Mouse (Mus musculus) ZHBTc4 (cell line): ENCODE results near the gene Entpd8.

Experiments used
- DNase-seq: peaks from one replicate; pipeline ENCODE4 v3.0.0-alpha.2; 2011; ENCODE audit warnings: low read depth, low spot score

Gene Entpd8

DNA sequence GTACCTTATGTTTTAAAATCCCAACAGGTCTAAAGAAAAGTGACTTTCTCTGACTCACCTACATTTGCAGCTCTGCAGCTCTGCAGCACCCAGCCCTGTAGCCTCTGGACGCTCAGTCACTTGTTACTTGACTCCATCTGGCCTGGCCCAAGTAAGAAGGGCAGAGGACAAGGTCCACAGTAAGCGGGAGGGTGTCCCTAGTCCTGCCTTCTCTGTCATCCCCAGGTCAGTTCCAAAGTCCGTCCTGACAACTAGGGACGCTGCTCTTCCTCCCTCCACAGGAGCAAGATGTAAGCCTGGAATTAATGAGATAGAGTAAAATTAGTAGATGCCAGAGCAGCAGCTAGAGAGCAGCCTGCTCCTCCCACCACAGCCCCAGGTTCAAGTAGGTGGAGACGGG lies at the start of gene Entpd8:
TSS of gene Entpd8 (plus strand) at position 229 of the 400 bp plus-strand sequence.
- no peak for DNase-seq

DNA sequence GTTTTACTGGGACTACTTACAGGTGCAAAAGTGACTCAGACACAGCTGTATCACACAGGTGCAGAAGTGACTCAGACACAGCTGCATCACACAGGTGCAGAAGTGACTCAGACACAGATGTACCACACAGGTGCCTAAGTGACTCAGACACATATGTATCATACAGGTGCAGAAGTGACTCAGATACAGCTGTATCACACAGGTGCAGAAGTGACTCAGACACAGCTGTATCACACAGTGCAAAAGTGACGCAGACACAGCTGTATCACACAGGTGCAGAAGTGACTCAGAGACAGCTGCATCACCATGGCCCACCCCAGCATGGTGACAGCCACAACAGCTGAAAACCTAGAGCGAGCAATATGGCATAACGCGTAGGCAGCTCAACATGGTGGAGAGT lies 45.1 kb upstream of the Entpd8 start:
- no peak for DNase-seq

DNA sequence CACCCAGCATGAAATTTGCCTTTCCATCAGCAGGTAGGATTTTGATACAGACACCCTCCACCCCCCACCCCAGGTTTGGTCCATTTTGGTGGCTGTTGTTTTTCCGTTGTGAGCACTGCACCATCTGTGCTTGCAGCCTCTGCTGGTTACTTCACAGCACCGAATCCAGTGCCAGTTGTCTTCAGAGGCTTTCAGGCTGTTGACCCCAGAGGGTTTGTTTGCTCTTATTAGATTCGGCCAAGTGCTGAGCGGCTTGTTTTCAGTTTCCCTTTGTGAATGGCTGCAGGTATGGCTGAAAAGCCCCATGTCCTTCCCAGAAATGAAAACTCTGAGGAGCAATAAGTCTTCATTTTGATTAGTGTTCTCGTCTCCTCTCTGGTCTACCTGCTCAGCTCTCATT lies 40.0 kb upstream of the Entpd8 start:
- DNase-seq, result no peak

DNA sequence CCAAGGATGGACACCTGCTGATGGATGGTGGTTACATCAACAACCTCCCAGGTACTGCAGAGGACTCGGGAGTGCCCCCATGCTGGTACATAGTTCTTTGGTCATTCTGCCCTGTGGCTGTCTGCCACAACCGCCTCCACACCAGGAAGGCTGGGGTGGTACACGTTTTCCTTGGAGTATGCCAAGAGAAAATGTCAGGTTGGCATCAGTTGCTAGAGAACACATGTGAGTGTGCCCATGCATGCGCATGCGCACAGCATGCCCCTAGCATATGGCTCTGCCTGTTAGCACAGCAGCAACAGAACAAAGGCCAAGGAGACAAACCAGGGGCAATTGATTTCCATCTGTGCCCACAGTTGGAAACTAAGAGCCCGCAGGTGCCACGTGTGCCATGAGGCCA lies 29.2 kb upstream of the Entpd8 start:
- no peak for DNase-seq

DNA sequence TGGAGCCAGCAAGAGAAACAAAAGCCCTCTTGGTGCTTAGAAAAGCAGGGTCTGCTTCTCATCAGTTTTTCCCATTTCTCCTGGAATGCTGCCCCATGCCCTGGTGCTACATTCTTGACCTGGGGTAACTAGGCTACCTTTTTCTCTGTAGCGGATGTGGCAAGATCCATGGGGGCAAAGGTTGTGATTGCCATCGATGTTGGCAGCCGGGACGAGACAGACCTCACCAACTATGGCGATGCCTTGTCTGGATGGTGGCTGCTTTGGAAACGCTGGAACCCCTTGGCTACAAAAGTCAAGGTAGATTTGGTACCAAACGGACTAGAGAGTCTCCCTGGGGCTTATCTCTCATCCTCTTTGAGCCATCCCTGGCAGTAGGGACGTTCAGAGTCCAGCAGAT lies 28.7 kb upstream of the Entpd8 start:
- DNase-seq, result no peak

DNA sequence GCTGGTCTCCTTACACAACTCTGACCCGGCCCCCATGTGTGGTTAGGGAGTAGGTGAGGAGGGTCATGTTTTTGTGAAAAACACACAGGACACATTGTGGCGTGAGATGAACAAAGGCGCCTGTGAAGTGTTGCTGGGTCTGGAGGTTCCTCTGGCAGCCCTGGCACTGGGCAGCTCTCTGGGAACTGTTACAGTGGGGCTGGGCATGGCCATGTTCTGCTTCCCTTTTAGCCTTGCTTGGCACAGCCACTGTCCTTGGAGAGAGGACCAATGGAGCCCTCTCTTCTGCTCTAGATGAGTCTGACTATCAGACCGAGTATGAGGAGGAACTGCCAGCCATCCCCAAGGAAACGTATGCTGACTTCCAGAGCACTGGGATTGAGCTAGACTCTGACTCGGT lies 27.0 kb upstream of the Entpd8 start:
- DNase-seq, result no peak

DNA sequence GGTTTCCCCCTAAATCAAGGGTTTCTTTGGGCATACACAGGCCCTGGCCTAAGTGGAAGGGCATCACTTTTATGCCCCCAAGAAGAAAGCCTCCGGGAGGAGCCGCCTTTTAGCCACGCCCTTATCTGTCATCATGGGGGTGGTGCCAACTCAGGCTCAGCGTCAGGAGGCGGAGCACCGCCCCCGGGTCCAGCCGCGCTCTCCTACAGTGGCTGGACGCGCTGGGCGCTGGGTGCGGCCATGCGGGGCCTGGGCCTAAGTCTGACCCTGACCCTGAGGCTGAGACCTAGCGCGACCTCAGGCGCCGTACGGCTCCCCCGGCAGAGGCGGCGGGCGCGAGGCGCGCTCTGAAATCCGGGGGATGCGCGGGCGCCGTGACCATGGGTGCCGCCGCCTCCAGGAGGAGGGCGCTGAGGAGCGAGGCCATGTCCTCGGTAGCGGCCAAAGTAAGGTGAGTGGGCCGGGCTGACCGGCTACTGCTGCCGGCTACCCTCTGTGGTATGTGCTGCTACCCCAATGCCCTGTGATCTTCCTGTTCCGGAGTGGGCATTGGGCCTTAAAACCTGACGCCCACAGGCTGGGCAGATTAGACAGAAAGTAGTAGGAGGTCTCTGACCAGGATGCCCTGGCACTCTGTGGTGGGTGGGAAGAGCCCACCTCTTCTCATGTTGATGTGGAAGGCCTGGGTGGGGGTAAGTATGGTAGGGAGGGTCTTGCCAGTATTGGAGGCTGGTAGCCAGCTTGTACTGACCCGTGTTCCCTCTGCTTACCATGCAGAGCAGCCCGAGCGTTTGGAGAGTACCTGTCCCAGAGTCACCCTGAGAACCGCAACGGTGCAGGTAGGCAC lies 25.7 kb upstream of the Entpd8 start, which contains the start of gene Nsmf:
TSS of gene Nsmf (plus strand) at position 135 of the 847 bp plus-strand sequence.
- DNase-seq, result peak; percentile 57

DNA sequence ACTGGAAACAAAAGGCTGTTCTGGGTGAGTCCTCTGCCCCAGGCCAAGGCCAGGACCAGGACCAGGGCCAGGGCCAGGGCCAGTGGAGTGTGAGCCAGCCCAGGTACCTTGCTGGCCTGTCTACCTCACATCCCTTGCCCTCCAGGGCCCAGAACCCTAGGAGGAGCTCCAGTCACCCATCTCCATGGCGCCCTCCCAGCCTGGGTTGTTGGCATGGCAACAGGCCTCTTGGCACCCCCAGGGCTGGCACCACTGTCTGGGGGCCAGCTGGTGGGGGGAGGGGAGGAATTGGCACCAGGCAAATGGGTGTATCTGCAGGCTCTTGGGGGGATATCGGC lies 25.1 kb upstream of the Entpd8 start:
- DNase-seq, result no peak

DNA sequence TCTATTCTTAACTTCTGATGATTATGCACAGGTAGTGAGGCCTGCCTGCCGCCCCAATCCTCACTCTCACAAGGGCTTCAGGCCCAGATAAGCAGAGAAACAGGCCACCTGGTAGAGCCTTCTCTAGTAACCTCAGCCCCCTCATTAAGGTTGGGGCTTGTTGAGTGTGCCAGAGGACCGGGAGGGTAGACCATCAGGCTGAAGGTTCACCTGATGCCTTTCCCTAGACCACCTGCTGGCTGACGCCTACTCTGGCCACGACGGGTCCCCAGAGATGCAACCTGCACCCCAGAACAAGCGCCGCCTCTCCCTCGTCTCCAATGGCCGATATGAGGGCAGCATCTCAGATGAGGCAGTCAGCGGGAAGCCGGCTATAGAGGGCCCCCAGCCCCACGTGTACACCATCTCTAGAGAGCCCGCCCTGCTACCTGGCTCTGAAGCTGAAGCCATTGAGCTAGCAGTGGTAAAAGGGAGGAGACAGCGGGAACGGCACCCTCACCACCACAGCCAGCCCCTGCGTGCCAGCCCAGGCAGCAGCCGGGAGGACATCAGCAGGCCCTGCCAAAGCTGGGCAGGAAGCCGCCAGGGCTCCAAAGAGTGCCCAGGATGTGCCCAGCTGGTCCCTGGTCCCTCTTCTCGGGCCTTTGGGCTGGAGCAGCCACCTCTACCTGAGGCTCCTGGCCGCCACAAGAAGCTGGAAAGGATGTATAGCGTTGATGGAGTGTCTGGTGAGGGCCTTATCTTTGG lies 24.5 kb upstream of the Entpd8 start:
- DNase-seq, result peak; percentile 8

DNA sequence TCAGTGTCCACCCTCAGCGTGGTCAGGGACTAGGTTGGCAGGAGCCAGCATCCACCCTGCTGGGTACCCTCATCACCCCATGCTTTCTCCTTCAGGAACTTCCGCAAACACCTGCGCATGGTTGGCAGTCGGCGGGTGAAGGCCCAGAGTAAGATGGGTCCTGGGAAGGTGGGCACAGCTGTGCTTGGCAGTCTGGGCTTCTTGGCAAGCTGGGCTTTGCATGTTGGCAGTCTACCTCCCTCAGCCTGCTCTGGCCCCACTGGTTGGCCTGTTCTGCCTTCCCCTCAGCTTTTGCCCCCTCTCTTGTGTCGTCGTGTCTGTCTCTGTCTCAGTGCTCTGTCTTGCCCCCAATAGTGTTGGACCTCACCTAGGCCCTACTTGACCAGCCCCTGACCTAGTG lies 21.2 kb upstream of the Entpd8 start:
- no peak for DNase-seq

DNA sequence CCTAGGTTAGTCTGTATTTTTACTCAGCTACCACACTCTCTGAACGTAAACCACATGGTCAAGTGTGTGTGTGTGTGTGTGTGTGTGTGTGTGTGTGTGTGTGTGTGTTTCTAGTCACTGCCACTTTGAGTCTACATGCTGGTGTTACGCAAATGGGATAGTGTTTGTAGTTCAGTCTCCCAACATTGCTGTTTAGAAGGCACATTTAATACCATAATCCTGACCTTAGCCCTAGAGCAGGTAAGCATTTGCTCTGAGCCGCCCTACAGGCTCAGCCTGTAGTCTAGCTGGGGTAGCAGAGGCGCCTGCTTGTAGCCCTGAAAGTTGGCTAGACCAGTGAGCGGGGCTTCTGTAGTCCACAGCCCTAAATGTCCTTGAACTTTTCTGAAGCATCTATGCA lies 16.6 kb upstream of the Entpd8 start:
- DNase-seq, result no peak

DNA sequence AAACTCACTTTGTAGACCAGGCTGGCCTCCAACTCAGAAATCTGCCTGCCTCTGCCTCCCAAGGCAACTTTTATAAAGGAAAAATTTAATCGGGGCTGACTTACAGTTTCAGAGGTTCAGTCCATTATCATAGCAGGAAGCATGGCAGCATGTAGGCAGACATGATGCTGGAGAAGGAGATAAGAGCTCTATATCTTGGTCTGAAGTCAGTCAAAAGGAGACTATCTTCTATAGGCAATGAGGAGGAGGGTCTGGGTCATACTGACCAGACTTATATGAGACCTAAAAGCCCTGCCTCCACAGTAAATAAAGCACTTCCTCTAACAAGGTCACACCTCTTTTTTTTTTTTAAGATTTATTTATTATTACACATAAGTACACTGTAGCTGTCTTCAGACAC lies 15.8 kb upstream of the Entpd8 start:
- no peak for DNase-seq

DNA sequence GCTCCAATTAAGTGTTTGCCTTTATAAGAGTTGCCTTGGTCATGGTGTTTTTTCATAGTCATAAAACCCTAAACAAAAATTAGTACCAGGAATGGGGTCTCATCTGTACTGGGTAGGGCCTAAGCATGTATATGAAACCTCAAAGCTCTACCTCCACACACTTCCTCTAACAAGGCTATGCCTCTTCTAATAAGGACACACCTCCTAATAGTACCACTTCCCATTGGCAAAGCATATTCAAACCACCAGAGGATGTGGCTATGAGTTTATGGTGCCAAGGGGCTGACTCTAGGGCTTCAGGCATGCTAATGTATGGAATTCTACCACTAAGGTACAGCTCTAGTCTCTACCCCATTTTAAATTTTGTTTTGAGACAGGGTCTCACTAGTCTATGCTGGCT lies 14.6 kb upstream of the Entpd8 start:
- no peak for DNase-seq

DNA sequence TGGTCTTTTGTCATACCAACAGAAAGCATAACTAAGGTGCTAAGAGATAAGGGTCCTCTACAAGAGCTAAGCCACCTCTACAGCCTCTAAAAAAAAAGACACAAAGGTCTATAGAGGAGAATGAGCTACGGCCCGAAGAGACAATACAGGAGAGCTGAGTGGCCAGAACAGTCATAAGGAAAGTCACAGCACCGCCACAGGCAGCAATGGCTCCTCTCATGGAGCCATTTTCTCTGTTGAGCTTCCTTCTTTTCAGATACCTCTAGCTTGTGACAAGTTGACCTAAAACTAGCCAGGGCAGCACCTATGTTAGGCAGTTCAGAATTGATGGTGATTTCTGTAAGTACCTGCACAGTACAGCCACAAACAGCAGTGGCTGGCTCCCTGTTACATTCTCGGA lies 13.6 kb upstream of the Entpd8 start:
- no peak for DNase-seq

DNA sequence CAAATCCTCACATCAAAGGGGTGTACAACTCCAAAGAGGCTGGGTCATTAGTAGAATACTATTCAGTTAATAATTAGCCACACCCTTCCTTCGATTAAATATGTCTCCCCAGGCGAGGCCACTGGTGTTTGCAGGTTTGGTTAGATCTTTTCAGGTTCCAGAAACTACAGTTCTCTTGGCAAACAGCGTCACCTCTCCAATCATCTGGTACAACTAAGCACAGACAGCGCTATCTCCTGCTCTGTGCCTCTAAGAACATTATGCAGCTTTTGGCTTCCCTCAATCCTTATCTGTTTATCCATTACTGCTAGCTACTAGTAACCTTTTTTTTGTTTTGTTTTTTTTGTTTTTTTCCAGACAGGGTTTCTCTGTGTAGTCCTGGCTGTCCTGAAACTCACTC lies 10.6 kb upstream of the Entpd8 start:
- DNase-seq, result no peak

DNA sequence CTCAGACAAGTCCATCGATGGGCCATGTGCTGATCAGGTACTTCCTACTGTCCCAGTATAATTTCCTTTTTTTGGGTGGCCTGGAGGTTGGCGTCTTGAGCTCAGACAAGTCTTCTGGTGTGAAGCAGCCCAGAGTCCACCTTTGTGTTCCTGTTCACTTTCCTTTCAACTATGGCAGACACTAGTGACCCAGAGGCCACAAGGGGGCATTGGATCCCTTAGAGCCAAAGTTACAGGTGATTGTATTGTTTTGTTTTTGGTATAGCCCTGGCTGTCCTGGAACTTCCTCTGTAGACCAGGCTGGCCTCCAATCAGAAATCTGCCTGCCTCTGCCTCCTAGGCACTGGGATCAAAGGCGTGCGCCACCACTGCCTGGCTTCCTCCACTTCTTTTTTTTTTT lies 7.7 kb upstream of the Entpd8 start:
- DNase-seq, result no peak

DNA sequence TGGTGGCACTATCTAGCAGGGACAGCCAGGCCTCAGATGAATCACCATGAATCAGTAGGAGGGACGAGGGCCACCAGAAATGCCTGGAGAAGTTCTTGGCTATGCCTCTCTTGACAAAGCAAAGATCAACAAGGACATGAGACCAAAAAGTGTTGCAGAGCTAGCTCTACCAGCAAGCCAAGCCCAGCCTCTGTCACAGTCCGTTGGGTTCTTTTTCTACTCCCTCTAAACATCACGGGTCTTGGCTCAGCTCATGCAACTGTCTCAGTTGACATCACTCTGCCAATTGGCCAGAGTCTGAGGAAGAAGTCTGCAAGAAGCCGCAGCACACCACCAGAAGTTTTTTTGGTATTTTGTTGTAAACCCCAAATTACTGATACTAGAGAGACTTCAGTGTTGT lies 4.6 kb upstream of the Entpd8 start:
- no peak for DNase-seq

DNA sequence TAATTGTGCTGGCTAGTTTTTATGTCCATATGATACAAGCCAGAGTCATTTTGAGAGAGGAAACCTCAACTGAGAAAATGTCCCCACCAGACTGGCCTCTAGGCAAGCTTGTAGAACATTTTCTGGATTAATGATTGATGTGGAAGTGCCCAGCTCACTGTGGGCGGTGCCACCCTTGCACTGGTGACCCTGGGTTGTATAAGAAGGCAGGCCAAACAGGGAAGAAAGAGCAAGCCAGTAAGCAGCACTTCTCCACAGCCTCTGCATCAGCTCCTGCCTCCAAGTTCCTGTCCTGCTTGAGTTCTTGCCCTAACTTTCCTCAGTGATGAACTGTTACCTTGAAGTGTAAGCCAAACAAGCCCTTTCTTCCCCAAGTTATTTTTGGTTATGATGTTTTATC lies 1.1 kb upstream of the Entpd8 start:
- DNase-seq, result no peak

DNA sequence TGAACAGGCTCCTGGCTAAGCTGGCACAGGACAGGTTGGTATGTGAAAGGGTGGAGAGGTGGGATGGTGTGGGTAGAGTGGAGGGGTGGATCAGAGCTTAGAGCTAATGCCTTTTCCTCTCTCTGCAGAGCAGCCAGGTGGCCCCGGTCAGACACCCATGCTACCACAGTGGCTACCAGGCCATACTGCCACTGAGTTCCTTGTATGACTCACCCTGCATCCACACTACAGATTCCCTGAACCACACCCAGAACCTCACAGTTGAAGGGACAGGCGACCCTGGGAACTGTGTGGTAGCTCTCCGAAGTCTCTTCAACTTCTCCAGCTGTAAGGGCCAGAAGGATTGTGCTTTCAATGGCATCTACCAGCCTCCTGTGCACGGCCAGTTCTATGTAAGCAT lies 3.6 kb downstream of the Entpd8 start:
- DNase-seq, result no peak

DNA sequence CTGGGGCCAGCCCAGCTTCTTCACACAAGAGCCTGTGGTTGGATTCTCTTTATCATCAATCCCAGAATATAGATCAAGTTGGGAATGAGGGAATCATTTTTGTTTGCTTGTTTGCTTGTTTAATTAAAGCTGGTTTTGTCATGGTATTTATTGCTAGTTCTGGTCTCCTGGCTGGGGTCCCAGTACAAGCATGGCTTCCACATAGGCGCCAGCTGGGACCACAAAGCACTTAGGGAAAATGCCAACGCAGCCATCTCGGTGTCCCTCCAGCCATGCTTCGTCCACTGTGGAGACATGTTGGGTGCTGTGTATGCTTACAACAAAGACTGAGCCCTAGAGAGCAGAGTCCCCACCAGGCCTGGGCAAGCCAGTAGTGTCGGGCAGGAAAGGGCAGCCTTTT lies 5.5 kb downstream of the Entpd8 start:
- no peak for DNase-seq

DNA sequence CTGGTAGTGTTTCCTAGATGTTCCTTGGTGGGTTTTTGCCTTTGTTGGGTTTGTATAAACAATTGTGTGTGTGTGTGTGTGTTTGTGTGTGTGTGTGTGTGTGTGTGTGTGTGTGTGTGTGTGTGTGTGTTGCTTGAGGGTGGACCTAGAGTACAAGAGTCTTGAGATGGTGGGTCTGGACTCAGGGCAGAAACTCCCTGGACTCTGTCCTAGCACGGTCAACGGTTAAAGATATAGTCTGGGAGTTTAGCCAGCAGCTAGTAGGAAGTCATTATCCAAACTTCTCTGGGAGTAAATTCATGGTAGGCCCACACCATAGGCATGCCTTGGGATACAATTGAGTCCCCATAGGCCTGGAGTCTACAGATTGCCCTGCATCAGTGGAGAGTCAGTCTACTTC lies 7.7 kb downstream of the Entpd8 start:
- DNase-seq, result no peak

DNA sequence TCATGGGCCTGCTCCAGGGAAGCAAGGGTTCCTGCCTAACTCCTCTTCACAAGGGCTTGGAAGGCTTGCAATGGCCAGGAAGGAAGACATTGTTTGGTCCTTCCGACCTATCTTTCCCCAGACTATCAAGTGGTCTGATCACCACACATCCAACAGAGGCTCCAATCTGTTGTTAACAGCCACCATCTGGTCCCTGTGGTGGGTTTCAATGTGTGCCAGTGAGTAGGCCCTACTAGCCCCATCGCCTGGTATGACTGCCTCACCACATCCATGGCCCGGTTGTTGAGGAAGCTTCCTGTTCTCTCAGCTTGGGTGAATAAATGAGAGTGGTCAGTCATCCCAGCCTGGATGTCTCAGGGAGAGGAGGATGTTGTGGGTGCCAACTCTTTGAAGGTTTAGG lies 8.5 kb downstream of the Entpd8 start:
- DNase-seq, result no peak

DNA sequence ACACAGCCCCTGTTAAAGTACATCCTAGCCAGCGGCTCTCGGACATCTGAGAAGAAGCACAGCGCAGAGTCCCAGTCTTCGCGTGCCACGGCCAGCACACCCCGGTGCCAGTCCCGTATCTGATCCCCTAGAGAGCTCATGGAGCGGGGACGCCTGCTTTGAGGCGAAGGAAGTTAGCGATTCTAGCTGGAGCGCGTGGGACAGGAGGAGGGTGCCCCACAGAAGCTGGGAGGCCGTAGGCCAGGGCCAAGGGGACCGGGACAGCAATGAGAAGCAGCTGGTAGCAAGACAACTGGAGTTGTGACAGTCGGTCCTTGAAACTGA lies 14.6 kb downstream of the Entpd8 start:
- DNase-seq, result no peak
